Mouse (Mus musculus): ENCODE measurements around the gene Prap1. TPM values are rescaled to one million over a fixed set of nuclear protein-coding genes. Genes with fewer than 3 reads are reported as not detected.

Prap1 gene
- polyA plus RNA-seq, 1 experiment from 2014 or later: not detected

Other genes with a start within 250 kb of the Prap1 start
- gene Kndc1, start 198.7 kb upstream of the Prap1 start, polyA plus RNA-seq (2016; fragmentation: Nextera tagmentation; extraction: Ambion mirVana): 0.11 and 0.40 TPM in 2 replicates
- gene Utf1, start 149.6 kb upstream of the Prap1 start, polyA plus RNA-seq (2016; fragmentation: Nextera tagmentation; extraction: Ambion mirVana): 0.20 and 0.36 TPM in 2 replicates
- gene 6430531B16Rik, start 114.6 kb upstream of the Prap1 start, polyA plus RNA-seq (2016; fragmentation: Nextera tagmentation; extraction: Ambion mirVana): 0.92 and 1.3 TPM in 2 replicates
- 1.7 and 2.3 TPM in 2 replicates for gene Adam8, start 100.8 kb upstream of the Prap1 start, polyA plus RNA-seq (2016; fragmentation: Nextera tagmentation; extraction: Ambion mirVana)
- 39.2 and 42.7 TPM in 2 replicates for gene Zfp511, start 57.0 kb upstream of the Prap1 start, polyA plus RNA-seq (2016; fragmentation: Nextera tagmentation; extraction: Ambion mirVana)
- gene Tubgcp2, start 56.7 kb upstream of the Prap1 start, polyA plus RNA-seq (2016; fragmentation: Nextera tagmentation; extraction: Ambion mirVana): 80.2 and 80.8 TPM in 2 replicates
- 2.6 and 9.9 TPM in 2 replicates for gene Msx3, start 44.3 kb upstream of the Prap1 start, polyA plus RNA-seq (2016; fragmentation: Nextera tagmentation; extraction: Ambion mirVana)
- 0.98 and 1.4 TPM in 2 replicates for gene Caly, start 10.8 kb upstream of the Prap1 start, polyA plus RNA-seq (2016; fragmentation: Nextera tagmentation; extraction: Ambion mirVana)
- 12.4 and 15.9 TPM in 2 replicates for gene Fuom, start 9.0 kb downstream of the Prap1 start, polyA plus RNA-seq (2016; fragmentation: Nextera tagmentation; extraction: Ambion mirVana)
- gene Paox, start 22.4 kb downstream of the Prap1 start, polyA plus RNA-seq (2016; fragmentation: Nextera tagmentation; extraction: Ambion mirVana): 18.6 and 21.3 TPM in 2 replicates
- gene Echs1, start 23.1 kb downstream of the Prap1 start, polyA plus RNA-seq (2016; fragmentation: Nextera tagmentation; extraction: Ambion mirVana): 174 and 178 TPM in 2 replicates
- 25.3 and 31.3 TPM in 2 replicates for gene Mtg1, start 44.2 kb downstream of the Prap1 start, polyA plus RNA-seq (2016; fragmentation: Nextera tagmentation; extraction: Ambion mirVana)
- gene Sprn, start 61.5 kb downstream of the Prap1 start, polyA plus RNA-seq (2016; fragmentation: Nextera tagmentation; extraction: Ambion mirVana): 0.15 and 0.67 TPM in 2 replicates
- not detected in 2 replicates for gene Olfr522, start 71.4 kb downstream of the Prap1 start, polyA plus RNA-seq (2016; fragmentation: Nextera tagmentation; extraction: Ambion mirVana)
- gene Olfr523, start 79.8 kb downstream of the Prap1 start, polyA plus RNA-seq (2016; fragmentation: Nextera tagmentation; extraction: Ambion mirVana): not detected in 2 replicates
- not detected in 2 replicates for gene Olfr524, start 112.6 kb downstream of the Prap1 start, polyA plus RNA-seq (2016; fragmentation: Nextera tagmentation; extraction: Ambion mirVana)
- gene Cd163l1, start 124.9 kb downstream of the Prap1 start, polyA plus RNA-seq (2016; fragmentation: Nextera tagmentation; extraction: Ambion mirVana): not detected in 2 replicates
- not detected in 2 replicates for gene 5830411N06Rik, start 153.9 kb downstream of the Prap1 start, polyA plus RNA-seq (2016; fragmentation: Nextera tagmentation; extraction: Ambion mirVana)
- gene Olfr525, start 227.5 kb downstream of the Prap1 start, polyA plus RNA-seq (2016; fragmentation: Nextera tagmentation; extraction: Ambion mirVana): 0.03 TPM in 1 of 2 replicates, not detected in the other
- gene Olfr527, start 240.6 kb downstream of the Prap1 start, polyA plus RNA-seq (2016; fragmentation: Nextera tagmentation; extraction: Ambion mirVana): not detected in 2 replicates